Mouse (Mus musculus): ENCODE data around the gene Ndufb3. TPM values are rescaled to one million over a fixed set of nuclear protein-coding genes. Genes with fewer than 3 reads are reported as not detected.
"Not testable (repeated sequence)": the region's sequence is repeated elsewhere in the genome, so short reads cannot be mapped to it uniquely, and the experiment has no call there.

Gene Ndufb3
- total RNA-seq, 4 experiments from 2014 or later = 92.6 to 154 (median 113) TPM

- DNase-seq = no peak
Observed at GRCm38 (mm10) chr1:58617978-58618668, 31.9 kb downstream of the Ndufb3 start.

- no peak for DNase-seq
Observed at GRCm38 (mm10) chr1:58618766-58619165, 32.6 kb downstream of the Ndufb3 start.

DNA sequence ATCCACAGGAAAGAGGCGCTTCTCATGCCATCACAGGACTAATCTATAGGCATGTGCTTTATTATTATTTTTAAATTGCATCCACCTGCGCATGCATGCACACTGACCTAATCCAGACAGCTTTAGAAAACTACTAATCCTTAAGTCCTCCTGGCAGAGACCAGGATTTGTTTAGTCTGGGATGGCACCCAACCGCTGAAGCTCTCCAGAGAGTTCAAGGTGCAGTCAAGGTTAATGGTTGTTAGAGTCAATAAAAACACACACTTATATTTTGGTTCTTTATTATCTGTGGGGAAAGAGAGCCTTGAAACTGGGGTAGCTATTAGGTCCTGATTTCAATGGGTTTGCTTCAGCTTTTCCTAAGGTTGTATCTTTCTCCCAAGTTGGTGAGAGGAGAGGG is 35.1 kb downstream of the Ndufb3 start:
- no peak for DNase-seq

- DNase-seq = no peak
Observed at GRCm38 (mm10) chr1:58621996-58622748, 36.0 kb downstream of the Ndufb3 start.

GRCm38 (mm10) chr1:58628847-58629246 is 42.7 kb downstream of the Ndufb3 start:
- DNase-seq = not testable (repeated sequence)

Other genes with a start within 250 kb of the Ndufb3 start
- 100 to 1,000 TPM; 104 to 116 (median 109) TPM for gene Bzw1, start 193.5 kb upstream of the Ndufb3 start, total RNA-seq (2022)
- 100 to 1,000 TPM in 3 of 4 experiments, 10 to 100 TPM in 1; 95.7 to 222 (median 184) TPM for gene Clk1, start 162.3 kb upstream of the Ndufb3 start, total RNA-seq (2022)
- gene Nif3l1, start 141.2 kb upstream of the Ndufb3 start, total RNA-seq (2022) = 10 to 100 TPM; 20.9 to 27.8 (median 26.4) TPM
- 10 to 100 TPM; 37.9 to 44.4 (median 41.1) TPM for gene Ppil3, start 140.9 kb upstream of the Ndufb3 start, total RNA-seq (2022)
- gene Orc2, start 81.3 kb upstream of the Ndufb3 start, total RNA-seq (2022) = 10 to 100 TPM; 20.9 to 29.4 (median 24.9) TPM
- gene Fam126b, start 61 bp upstream of the Ndufb3 start, total RNA-seq (2022) = 10 to 100 TPM; 32.3 to 50.3 (median 43.5) TPM
- gene Als2cr12, start 109.6 kb downstream of the Ndufb3 start, total RNA-seq (2022) = 1 to 10 TPM in 1 of 4 experiments, under 1 TPM in 3; 0.17 to 1.0 (median 0.76) TPM
- 100 to 1,000 TPM; 108 to 144 (median 125) TPM for gene Cflar, start 125.1 kb downstream of the Ndufb3 start, total RNA-seq (2022)
- gene Casp8, start 209.0 kb downstream of the Ndufb3 start, total RNA-seq (2022) = 10 to 100 TPM; 20.2 to 29.9 (median 22.8) TPM

Measured in adrenal gland, adult 8-10 months (tissue).